ENCODE assay signal across 27 mouse cellular contexts in the genomic region with DNA sequence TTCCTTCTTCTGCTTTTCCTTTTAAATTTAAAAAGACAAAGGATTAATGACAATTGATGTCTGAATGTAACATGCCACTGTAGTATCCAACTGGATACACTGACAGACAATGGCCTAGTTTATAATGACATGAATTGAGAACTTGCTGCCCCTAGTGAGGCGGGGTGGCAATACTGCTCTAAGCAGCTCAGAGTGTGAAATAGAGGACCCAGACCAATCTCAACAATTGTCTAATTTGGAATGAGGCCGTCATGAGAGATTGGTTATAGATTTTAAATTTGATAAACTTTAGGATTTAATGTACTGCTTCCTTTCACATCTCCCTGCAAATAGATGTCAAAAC.
DNase-seq lines count a peak whose midpoint lies in the region; ATAC-seq lines count a peak whose summit lies in the region.
"Had no signal": no experiment of that assay in that cellular context is flagged by ENCODE, and none has a peak within 500 bp of the region (broad histone marks: within the 10 kb centered on the region; RNA-seq: fewer than 3 reads in every experiment).

No protein-coding gene starts in this region.

- no peak overlapping the region for H3K4me2 ChIP-seq in hindbrain, embryonic 11.5 days (replicated peaks; ENCODE audit: low read depth, low read length)
- H3K4me2 ChIP-seq in hindbrain, embryonic 16.5 days (ENCODE audit: low read length) = no peak overlapping the region
- H3K4me2 ChIP-seq in midbrain, embryonic 12.5 days (replicated peaks) = no peak overlapping the region
- no peak overlapping the region for H3K4me2 ChIP-seq in midbrain, embryonic 14.5 days (ENCODE audit: low read length)
- no peak overlapping the region for H3K4me2 ChIP-seq in midbrain, embryonic 16.5 days (ENCODE audit: low read length)
- H3K4me2 ChIP-seq: embryonic facial prominence, embryonic 12.5 days; forebrain, embryonic 13.5 days; forebrain, embryonic 15.5 days had no signal

- no peak overlapping the region for H3K9ac ChIP-seq in hindbrain, embryonic 11.5 days (ENCODE audit: low read depth, low read length)
- no peak overlapping the region for H3K9ac ChIP-seq in hindbrain, embryonic 16.5 days (ENCODE audit: low read depth, low read length)
- H3K9ac ChIP-seq in midbrain, embryonic 12.5 days (replicated peaks) = no peak overlapping the region
- no peak overlapping the region for H3K9ac ChIP-seq in midbrain, embryonic 14.5 days (replicated peaks; ENCODE audit: low read length)
- no peak overlapping the region for H3K9ac ChIP-seq in midbrain, embryonic 16.5 days (ENCODE audit: low read depth, low read length)
- H3K9ac ChIP-seq: embryonic facial prominence, embryonic 12.5 days; forebrain, embryonic 13.5 days; forebrain, embryonic 15.5 days had no signal

- ATAC-seq in hindbrain, embryonic 11.5 days (ENCODE audit: low FRiP score) = peak; percentile 64; the same call in 1 of the 2 replicates
- no peak for ATAC-seq in hindbrain, embryonic 16.5 days
- 0 out of 2 replicates have a peak, but pooled peaks have one; percentile 48 for ATAC-seq in midbrain, embryonic 12.5 days (ENCODE audit: low FRiP score, low read depth)
- no peak for ATAC-seq in midbrain, embryonic 14.5 days (ENCODE audit: low FRiP score, low TSS enrichment)
- no peak for ATAC-seq in midbrain, embryonic 16.5 days
- ATAC-seq: activated CD4-positive, CD25-positive, alpha-beta regulatory T cell, adult 4 months; CD4-positive, CD25-positive, alpha-beta regulatory T cell, adult 4 months; Patski had no signal

- H3K4me1 ChIP-seq in hindbrain, embryonic 11.5 days (replicated peaks; ENCODE audit: control insufficient read depth, insufficient read depth, low read length) = no peaks in the 10 kb centered on the region
- H3K4me1 ChIP-seq in hindbrain, embryonic 16.5 days (ENCODE audit: control insufficient read depth, insufficient read depth, low read depth, low read length) = no peaks in the 10 kb centered on the region
- peaks cover 4% of the 10 kb centered on the region; the same call in 1 of the 2 replicates for H3K4me1 ChIP-seq in midbrain, embryonic 12.5 days
- 0 out of 2 replicates have a peak, but pooled peaks cover 5% of the 10 kb centered on the region for H3K4me1 ChIP-seq in midbrain, embryonic 14.5 days (ENCODE audit: control insufficient read depth, insufficient read depth, low read length)
- H3K4me1 ChIP-seq in midbrain, embryonic 16.5 days (ENCODE audit: control insufficient read depth, insufficient read depth, low read length) = peaks cover 9% of the 10 kb centered on the region
- H3K4me1 ChIP-seq: embryonic facial prominence, embryonic 10.5 days; embryonic facial prominence, embryonic 12.5 days; forebrain, embryonic 13.5 days had no signal

- no peaks in the 10 kb centered on the region for H3K27me3 ChIP-seq in hindbrain, embryonic 11.5 days (ENCODE audit: control insufficient read depth, insufficient read depth, low read length)
- H3K27me3 ChIP-seq in hindbrain, embryonic 16.5 days (replicated peaks; ENCODE audit: control insufficient read depth, insufficient read depth, low read length) = no peaks in the 10 kb centered on the region
- H3K27me3 ChIP-seq in midbrain, embryonic 12.5 days = no peaks in the 10 kb centered on the region
- no peaks in the 10 kb centered on the region for H3K27me3 ChIP-seq in midbrain, embryonic 14.5 days (ENCODE audit: control insufficient read depth, insufficient read depth, low read length)
- no peaks in the 10 kb centered on the region for H3K27me3 ChIP-seq in midbrain, embryonic 16.5 days (ENCODE audit: control insufficient read depth, insufficient read depth, low read depth, low read length)
- H3K27me3 ChIP-seq: CH12.LX; embryonic facial prominence, embryonic 12.5 days; forebrain, embryonic 13.5 days; forebrain, embryonic 15.5 days; Patski had no signal

- H3K9me3 ChIP-seq in hindbrain, embryonic 11.5 days (ENCODE audit: control insufficient read depth, low read length) = no peaks in the 10 kb centered on the region
- no peaks in the 10 kb centered on the region for H3K9me3 ChIP-seq in hindbrain, embryonic 16.5 days (ENCODE audit: control insufficient read depth, low read length)
- H3K9me3 ChIP-seq in midbrain, embryonic 12.5 days = no peaks in the 10 kb centered on the region
- no peaks in the 10 kb centered on the region for H3K9me3 ChIP-seq in midbrain, embryonic 14.5 days (ENCODE audit: control insufficient read depth, low read length)
- no peaks in the 10 kb centered on the region for H3K9me3 ChIP-seq in midbrain, embryonic 16.5 days (replicated peaks; ENCODE audit: control insufficient read depth, low read length, poor library complexity, severe bottlenecking)
- H3K9me3 ChIP-seq: embryonic facial prominence, embryonic 10.5 days; embryonic facial prominence, embryonic 12.5 days; forebrain, embryonic 13.5 days; forebrain, embryonic 15.5 days; G1E had no signal

- no peak overlapping the region for H3K27ac ChIP-seq in hindbrain, embryonic 11.5 days (ENCODE audit: low read depth, low read length)
- no peak overlapping the region for H3K27ac ChIP-seq in hindbrain, embryonic 16.5 days (ENCODE audit: low read depth, low read length)
- 0 out of 2 replicates have a peak overlapping the region, but pooled peaks have one; percentile 40 for H3K27ac ChIP-seq in midbrain, embryonic 12.5 days (replicated peaks)
- H3K27ac ChIP-seq in midbrain, embryonic 14.5 days (replicated peaks; ENCODE audit: low read depth, low read length) = peak overlapping the region; percentile 74
- H3K27ac ChIP-seq in midbrain, embryonic 16.5 days (ENCODE audit: low read length) = peak overlapping the region; percentile 58
- H3K27ac ChIP-seq: embryonic facial prominence, embryonic 10.5 days; embryonic facial prominence, embryonic 12.5 days; forebrain, embryonic 13.5 days had no signal

- WGBS in hindbrain, embryonic 11.5 days = 73% methylated on average over 2 of the region's 2 CpGs
- WGBS in hindbrain, embryonic 16.5 days = 83% methylated on average over 2 of the region's 2 CpGs
- 66% methylated on average over 2 of the region's 2 CpGs for WGBS in midbrain, embryonic 12.5 days
- 65% methylated on average over 2 of the region's 2 CpGs for WGBS in midbrain, embryonic 14.5 days
- 65% methylated on average over 2 of the region's 2 CpGs for WGBS in midbrain, embryonic 16.5 days

- DNase-seq in hindbrain, embryonic 11.5 days (ENCODE audit: low spot score) = no peak
- DNase-seq in midbrain, embryonic 14.5 days = peak; percentile 19
- DNase-seq in ovary, postnatal 36 days (ENCODE audit: low spot score) = no peak
- no peak for DNase-seq in frontal cortex, adult 2 months (ENCODE audit: extremely low spot score in 1 of 2, low spot score in 1 of 2)
- DNase-seq in adipocyte (ENCODE audit: low spot score) = no peak
- DNase-seq: adrenal gland, adult 2 months; adrenal gland, postnatal 10 days; adrenal gland, postnatal 25 days; B cell, adult 2 months; cerebellum, adult 11 months; cerebellum, adult 18-20 months; cerebellum, adult 8-10 months; cerebellum, adult 9-11 months; cerebellum, postnatal 14 days; cerebellum, postnatal 36 days had no signal

- H3K36me3 ChIP-seq in hindbrain, embryonic 11.5 days (ENCODE audit: control insufficient read depth, insufficient read depth, low read length) = no peaks in the 10 kb centered on the region
- no peaks in the 10 kb centered on the region for H3K36me3 ChIP-seq in hindbrain, embryonic 16.5 days (ENCODE audit: control insufficient read depth, insufficient read depth, low read length)
- H3K36me3 ChIP-seq in midbrain, embryonic 12.5 days = no peaks in the 10 kb centered on the region
- H3K36me3 ChIP-seq in midbrain, embryonic 14.5 days (ENCODE audit: control insufficient read depth, insufficient read depth, low read length) = no peaks in the 10 kb centered on the region
- H3K36me3 ChIP-seq in midbrain, embryonic 16.5 days (ENCODE audit: control insufficient read depth, insufficient read depth, low read length) = no peaks in the 10 kb centered on the region
- H3K36me3 ChIP-seq: embryonic facial prominence, embryonic 10.5 days; embryonic facial prominence, embryonic 12.5 days; forebrain, embryonic 15.5 days; G1E had no signal

- H3K4me3 ChIP-seq in hindbrain, embryonic 11.5 days (ENCODE audit: low read depth, low read length) = no peak overlapping the region
- H3K4me3 ChIP-seq in hindbrain, embryonic 16.5 days (ENCODE audit: low read length) = no peak overlapping the region
- no peak overlapping the region for H3K4me3 ChIP-seq in midbrain, embryonic 12.5 days
- H3K4me3 ChIP-seq in midbrain, embryonic 14.5 days (replicated peaks; ENCODE audit: low read depth, low read length) = no peak overlapping the region
- H3K4me3 ChIP-seq in midbrain, embryonic 16.5 days (ENCODE audit: low read depth, low read length) = no peak overlapping the region
- H3K4me3 ChIP-seq: embryonic facial prominence, embryonic 10.5 days; embryonic facial prominence, embryonic 12.5 days; forebrain, embryonic 13.5 days; forebrain, embryonic 15.5 days had no signal

Comparison
In these comparisons a context has a peak if more than half of its experiments do, and no peak if none do; other contexts are left out.
1. ATAC-seq: peak in hindbrain, embryonic 11.5 days (single experiment) and midbrain, embryonic 12.5 days (single experiment); none in hindbrain, embryonic 16.5 days (single experiment), midbrain, embryonic 14.5 days (single experiment) and midbrain, embryonic 16.5 days (single experiment).
2. H3K27ac ChIP-seq: peak in midbrain, embryonic 12.5 days (single experiment), midbrain, embryonic 14.5 days (single experiment) and midbrain, embryonic 16.5 days (single experiment); none in hindbrain, embryonic 11.5 days (single experiment) and hindbrain, embryonic 16.5 days (single experiment).